Mouse (Mus musculus) heart, postnatal 10 days (tissue): ENCODE data around the gene Tor2a. TPM values are rescaled to one million over a fixed set of nuclear protein-coding genes. Genes with fewer than 3 reads are reported as not detected.

Source experiments
- DNase-seq, 2 experiments: peaks; one replicate each; pipeline ENCODE4 v3.0.0; 2021
- intact Hi-C: fragments of 180-260 bp; cut with DNase I; formaldehyde crosslinking; loops from one replicate; pipeline ENCODE4 v1.15.1; 2025
- total RNA-seq, 2 experiments: library from RNA; stranded (reverse); gene quantifications; 2 replicates each; pipeline ENCODE4 v1.2.3; 2021

Tor2a gene
- total RNA-seq, 2 experiments from 2014 or later, result 14.4 to 16.4 TPM

DNA sequence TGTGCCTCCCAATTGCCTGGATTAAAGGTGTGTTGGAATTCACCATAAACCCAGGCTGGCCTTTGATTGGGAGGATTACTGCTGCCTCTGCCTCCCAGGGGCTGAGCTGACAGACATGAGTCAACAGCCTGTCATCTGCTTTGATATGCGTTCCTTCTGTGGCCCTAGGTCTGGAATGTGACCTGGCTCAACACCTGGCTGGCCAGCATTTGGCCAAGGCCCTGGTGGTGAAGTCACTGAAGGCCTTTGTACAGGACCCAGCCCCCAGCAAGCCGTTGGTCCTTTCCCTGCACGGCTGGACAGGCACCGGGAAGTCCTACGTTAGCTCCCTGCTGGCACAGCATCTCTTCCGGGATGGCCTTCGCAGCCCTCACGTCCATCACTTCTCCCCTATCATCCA lies 1.5 kb downstream of the Tor2a start:
- intact Hi-C loops, result no loop called here
- DNase-seq, result no peak

- intact Hi-C loops, result no loop called here
- DNase-seq, result no peak
These were observed 2.0 kb downstream of the Tor2a start for GRCm38 (mm10) chr2:32759001-32759400.

- DNase-seq, result no peak
- intact Hi-C loops, result no loop called here
These were observed 4.3 kb downstream of the Tor2a start for GRCm38 (mm10) chr2:32761361-32761760.

- intact Hi-C loops, result no loop called here
- DNase-seq, result no peak
These were observed 4.8 kb downstream of the Tor2a start for GRCm38 (mm10) chr2:32761859-32762258.

DNA sequence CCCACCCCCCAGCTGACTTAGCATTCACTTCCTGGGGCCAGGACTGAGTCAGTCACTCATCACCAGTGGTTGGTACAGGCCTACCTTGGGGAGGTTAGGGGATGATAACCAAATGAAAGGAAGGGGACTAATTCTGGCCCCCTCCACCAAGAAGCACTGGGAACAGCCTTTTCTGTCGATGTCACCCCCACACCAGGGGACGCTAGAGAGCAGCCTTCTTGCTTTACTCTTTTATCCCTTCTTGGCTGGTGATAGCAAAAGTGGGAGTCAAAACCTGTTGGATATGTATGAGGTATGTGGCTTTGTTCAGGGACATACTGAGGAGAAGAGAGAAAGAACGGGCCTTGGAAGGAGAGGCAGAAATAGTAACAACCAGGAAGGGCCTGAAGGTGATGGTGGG lies 6.3 kb downstream of the Tor2a start:
- DNase-seq, result no peak
- intact Hi-C loops, result no loop called here

DNA sequence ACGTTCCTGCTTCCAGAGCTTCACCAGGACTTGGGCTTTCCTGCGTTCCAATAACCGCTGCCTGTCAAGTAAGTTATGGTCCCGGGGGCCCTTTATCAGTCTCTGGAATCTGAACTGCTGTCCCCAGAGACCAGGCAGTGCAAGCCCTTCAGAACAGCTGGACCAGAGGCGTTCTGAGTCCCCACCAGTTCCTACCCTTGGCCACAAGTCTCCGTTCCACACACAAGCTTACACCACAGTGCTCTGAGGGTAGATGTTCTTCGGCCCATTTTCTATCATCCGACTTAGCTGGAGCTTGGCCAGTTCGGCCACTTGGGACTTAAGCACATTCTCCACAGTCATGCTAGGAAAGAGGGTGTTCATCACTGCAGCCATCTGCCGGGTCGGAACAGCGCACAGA lies 10.2 kb downstream of the Tor2a start:
- intact Hi-C loops, result no loop called here
- no peak for DNase-seq

DNA sequence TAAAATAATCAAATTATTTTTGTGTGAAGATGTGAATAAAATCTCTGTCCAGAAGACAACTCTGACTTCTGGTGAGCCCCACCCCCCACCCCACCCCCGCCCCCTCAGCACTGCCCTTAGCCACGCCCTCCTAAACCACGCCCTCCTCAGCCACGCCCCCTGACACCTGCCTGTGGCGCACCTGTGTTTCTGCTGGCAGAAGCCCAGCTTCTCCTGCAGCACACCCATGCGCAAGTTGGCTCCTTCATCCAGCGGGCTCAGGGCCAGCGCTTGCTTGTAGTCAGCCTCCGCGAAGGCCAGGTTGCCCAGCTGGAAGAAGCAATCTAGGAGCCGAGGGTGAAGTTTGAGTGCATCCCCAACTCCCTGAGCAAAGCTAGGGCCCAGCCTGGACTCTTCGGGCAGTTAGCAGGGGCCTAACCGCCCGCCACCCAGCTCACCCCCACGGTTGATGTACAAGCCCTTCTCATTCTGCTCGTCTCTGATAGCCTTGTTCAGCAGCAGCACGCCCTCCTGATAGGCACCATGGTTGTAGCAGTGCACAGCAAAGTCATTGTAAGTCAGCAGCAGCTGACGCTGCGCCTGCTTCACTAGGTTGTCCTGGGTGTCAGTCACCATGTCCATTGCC lies 11.7 kb downstream of the Tor2a start:
- no peak for DNase-seq
- intact Hi-C loops, result no loop called here

DNA sequence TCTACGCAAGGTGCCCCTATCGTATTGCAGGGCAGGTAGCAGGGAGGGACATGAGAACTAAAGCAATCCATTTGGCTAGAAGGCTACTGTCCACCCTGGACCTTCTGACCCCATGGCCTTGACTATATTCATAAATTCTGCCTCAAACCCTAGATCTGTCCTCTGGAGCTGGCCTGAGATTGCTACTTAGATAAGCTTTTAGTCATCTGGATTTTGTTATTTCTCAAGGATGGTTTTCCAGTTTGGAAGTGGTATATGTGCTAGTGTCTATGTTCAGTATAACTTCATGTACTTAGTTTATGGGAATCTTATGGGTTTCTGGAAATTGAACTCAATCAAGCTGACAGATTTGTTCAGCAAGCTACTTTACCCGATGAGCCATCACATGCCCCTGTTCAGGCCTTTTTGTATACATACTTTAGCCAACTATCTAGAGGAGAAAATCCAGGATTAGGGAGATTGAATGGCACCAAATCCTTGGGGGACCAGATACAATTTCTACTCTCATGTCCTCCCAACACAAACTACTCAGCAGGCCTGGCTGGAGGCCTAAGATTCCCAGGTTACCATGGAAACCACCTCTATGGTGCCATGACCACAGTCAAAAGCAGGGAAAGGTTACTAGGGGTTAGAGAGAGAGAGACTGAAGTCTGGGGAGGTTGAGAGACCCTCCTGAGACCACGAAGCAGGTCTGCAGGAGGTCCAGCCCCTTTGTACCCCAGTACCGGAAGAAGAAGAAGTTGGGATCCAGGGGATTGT lies 12.5 kb downstream of the Tor2a start:
- no peak for DNase-seq
- intact Hi-C loops, result no loop called here

- DNase-seq, result no peak
- intact Hi-C loops, result no loop called here
These were observed 14.9 kb downstream of the Tor2a start for GRCm38 (mm10) chr2:32771886-32772285.

GRCm38 (mm10) chr2:32772626-32773279 lies 15.7 kb downstream of the Tor2a start:
- no peak for DNase-seq
- intact Hi-C loops, result no loop called here

GRCm38 (mm10) chr2:32775359-32776074 lies 18.5 kb downstream of the Tor2a start, which contains the start of the genes Ttc16 and Ptrh1:
Ttc16 (minus strand) TSS chr2:32775633.
Ptrh1 (plus strand) TSS chr2:32775786.
- intact Hi-C loops, result loop anchor here (5.0 kb wide), 1 partner anchor 152 kb away; no protein-coding TSS in a partner anchor
- DNase-seq, result peak; percentile 99

DNA sequence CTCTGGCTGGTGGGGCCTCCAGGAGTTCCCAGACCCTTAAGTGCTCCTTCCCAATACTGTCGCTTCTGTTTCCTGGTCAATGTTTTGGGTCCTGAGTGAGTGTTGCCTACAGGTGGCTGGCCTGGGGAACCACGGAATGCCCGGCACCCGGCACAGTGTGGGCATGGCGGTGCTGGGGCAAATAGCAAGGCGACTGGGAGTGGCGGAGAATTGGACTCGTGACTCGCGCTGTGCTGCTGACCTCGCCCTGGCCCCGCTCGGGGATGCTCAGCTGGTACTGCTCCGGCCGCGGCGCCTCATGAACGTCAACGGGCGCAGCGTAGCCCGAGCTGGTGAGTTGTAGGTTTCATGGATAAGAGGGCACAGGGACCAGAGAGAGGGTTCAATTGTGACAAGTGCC lies 19.2 kb downstream of the Tor2a start:
- intact Hi-C loops, result loop anchor here (5.0 kb wide), 1 partner anchor 151 kb away; no protein-coding TSS in a partner anchor
- no peak for DNase-seq

DNA sequence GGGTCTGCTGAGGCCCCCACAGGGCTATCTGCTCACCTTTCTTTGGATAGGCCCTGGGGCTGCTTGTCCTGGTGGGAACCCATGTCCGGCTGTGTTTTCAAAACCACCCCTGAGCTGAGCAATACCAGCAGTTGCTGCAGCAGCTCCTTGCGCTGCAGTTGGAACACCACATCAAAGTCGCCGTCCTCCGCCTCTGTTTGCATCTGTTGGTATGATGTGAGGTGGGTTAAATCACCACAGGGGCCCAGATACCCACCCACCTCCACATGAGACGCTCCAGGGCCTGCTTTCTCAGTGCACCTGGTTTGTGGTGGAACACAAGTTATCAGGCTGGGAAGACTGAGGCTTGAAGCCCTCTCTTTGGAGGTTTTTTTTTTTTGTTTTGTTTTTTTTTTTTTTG lies 21.0 kb downstream of the Tor2a start:
- DNase-seq, result no peak
- intact Hi-C loops, result loop anchor here (5.0 kb wide), 1 partner anchor 149 kb away; no protein-coding TSS in a partner anchor

GRCm38 (mm10) chr2:32779131-32779530 lies 22.1 kb downstream of the Tor2a start:
- intact Hi-C loops, result loop anchor here (1.0 to 5.0 kb wide), 2 partner anchors 78 to 148 kb away; no protein-coding TSS in a partner anchor
- DNase-seq, result peak; percentile 83 to 88

DNA sequence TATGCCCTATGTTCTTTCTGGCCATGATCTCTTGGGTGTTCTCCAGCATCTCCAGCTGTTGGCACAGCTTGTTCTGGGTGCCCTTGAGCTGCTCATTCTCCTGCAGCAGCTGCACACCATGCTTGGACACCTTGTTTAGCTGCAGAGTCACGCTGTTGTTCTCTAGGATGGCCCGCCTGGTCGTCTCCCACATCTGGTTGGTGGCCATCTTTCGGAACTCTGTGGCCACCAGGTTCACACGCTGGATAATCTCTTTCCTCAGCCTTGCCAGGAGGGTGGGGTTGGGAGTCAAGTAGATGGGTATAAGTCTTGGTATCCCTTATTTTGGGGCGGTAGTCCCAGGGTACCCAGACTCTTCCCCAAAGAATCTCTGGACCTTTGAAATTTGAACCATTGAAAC lies 22.7 kb downstream of the Tor2a start:
- no peak for DNase-seq
- intact Hi-C loops, result loop anchor here (1.0 to 5.0 kb wide), 2 partner anchors 78 to 148 kb away; no protein-coding TSS in a partner anchor

DNA sequence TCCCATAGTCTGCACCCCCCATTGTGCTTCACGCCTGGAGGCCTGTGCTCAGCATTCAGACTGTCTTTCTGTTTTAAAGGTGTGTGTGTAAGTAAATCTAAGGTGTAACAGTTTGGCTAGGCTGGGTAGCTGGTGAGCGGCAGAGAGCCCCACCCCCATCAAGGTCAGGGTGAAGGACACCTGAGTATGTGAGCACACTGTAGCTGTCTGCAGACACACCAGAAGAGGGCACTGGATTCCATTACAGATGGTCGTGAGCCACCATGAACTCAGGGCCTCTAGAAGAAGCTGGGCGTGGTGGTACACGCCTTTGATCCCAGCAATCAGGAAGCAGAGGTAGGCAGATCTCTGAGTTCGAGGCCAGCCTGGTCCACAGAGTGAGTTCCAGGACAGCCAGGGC lies 24.7 kb downstream of the Tor2a start:
- intact Hi-C loops, result no loop called here
- no peak for DNase-seq

DNA sequence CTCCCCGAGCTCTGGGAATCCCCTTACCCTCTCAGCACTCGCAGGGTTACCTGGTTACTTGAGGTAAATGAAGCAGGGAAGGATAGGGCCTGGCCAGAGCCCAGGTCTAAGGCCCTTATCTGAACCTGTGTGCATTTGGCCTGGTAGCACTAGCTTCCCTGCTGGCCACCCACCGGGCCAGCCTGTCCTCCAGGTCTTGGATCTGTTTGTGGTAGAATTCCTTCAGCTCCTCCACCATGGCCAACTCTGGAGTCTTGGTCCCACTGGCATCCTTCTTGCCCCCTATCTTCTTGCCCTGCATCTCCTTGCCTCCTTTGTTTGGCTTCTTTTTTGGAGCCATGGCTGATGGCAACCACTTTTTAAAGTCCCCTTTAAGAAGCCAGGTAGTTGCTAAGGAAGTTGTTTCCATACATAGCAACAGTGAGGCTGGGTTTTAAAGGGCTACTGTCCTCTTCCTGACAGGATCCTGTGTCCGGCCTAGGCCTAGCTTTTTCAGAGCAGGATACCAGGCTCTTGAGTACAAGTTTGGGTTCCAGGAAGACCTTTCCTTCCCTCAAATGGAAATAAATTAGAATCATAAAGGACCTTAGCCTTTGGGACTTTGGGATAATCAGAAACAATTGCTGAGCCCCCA lies 27.1 kb downstream of the Tor2a start, which contains the start of gene Cfap157:
TSS of gene Cfap157 (minus strand) at position 381 of the 634 bp plus-strand sequence.
- intact Hi-C loops, result no loop called here
- peak; percentile 66 to 72 for DNase-seq

DNA sequence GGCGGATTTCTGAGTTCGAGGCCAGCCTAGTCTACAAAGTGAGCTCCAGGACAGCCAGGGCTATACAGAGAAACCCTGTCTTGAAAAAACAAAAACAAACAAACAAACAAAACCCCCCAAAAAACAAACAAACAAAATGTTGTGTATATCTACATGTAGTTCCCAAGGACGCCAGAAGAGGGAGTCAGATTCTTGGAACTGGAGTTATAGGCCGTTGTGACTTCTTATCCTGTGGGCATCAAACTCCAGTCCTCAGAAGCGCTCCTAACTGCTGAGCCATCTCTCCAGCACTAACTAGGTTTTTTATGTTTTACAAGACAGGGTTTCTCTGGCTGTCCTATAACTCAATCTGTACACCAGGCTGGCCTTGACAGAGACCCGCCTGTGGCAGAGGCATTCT lies 30.1 kb downstream of the Tor2a start:
- peak in 1 of 2 experiments; percentile 39 for DNase-seq
- intact Hi-C loops, result no loop called here

DNA sequence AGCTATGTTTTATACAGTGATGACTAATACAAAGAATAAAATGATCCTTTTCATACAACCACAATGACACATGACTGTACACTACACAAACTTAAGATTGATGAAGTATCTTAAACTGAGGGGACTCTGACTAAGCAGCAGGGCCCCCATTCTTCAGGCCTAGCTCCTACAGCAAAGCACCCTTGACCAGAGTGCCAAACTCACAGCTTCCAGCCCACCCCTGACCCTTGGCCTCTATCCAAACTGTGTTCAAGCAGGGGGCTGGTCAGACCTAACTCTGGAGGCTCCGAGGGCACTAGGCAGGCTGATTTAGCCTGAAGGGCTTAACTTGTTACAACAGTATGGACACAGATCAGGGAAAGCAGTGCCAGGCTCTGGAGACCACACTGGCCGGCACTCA lies 31.5 kb downstream of the Tor2a start:
- intact Hi-C loops, result no loop called here

GRCm38 (mm10) chr2:32791297-32791696 lies 34.3 kb downstream of the Tor2a start:
- intact Hi-C loops, result loop anchor here (5.0 kb wide), 1 partner anchor 131 kb away; no protein-coding TSS in a partner anchor

More for the DNA sequence above, 31.5 kb downstream of the Tor2a start:
- DNase-seq, result no peak

More at GRCm38 (mm10) chr2:32791297-32791696, 34.3 kb downstream of the Tor2a start:
- DNase-seq, result peak; percentile 67 to 68
